Mouse (Mus musculus) left cerebral cortex, adult 18-20 months (tissue): ENCODE data around the gene Zfp683. TPM values are rescaled to one million over a fixed set of nuclear protein-coding genes. Genes with fewer than 3 reads are reported as not detected.
A peak's percentile ranks its signal among the peaks of the same experiment; 100 is the strongest.

Source experiments
- DNase-seq, 2 experiments: peaks; one replicate each; pipeline ENCODE4 v3.0.0; 2021 to 2022; ENCODE audit warnings: low spot score in 2 of 2, mixed read lengths in 1 of 2
- total RNA-seq, 2 experiments: library from RNA; stranded (reverse); gene quantifications; 2 replicates each; pipeline ENCODE4 v1.2.3; 2021

The Zfp683 gene
- total RNA-seq, 2 experiments from 2014 or later = not detected

DNA sequence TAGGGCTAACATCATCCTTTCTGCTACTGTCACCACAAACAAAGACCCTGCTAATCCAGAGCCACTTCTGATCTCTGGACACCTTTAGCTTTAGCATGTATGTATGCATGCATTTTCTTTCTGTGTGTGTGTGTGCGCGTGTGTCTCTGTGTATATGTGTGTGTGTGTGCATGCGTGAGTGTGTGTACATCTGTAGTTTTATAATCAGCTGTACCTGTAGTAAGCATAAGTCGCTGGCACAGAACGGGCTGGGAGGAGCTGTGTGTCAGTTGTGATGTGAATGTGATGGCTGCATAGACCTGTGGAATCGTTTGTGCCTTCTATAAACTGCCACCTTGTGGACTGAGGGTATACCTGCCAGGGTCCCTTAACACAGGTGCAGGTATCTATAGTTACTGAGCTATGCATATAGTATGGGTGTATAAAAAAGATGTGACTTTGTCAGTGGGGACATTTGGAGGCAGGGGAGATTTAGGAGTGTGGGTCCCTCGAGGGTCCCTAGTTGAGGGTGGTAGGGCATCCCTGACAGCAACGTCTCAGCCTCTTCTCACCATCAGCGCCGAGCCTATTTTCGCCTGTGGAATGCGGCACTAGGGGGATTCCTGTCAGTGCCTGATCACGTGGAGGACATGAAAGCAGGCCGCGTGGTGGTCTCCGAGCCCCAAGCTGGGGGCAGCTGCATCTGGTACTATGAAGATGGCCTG is 37.0 kb downstream of the Zfp683 start:
- no peak for DNase-seq

GRCm38 (mm10) chr4:134091225-134091529 is 37.5 kb downstream of the Zfp683 start:
- DNase-seq = no peak

DNA sequence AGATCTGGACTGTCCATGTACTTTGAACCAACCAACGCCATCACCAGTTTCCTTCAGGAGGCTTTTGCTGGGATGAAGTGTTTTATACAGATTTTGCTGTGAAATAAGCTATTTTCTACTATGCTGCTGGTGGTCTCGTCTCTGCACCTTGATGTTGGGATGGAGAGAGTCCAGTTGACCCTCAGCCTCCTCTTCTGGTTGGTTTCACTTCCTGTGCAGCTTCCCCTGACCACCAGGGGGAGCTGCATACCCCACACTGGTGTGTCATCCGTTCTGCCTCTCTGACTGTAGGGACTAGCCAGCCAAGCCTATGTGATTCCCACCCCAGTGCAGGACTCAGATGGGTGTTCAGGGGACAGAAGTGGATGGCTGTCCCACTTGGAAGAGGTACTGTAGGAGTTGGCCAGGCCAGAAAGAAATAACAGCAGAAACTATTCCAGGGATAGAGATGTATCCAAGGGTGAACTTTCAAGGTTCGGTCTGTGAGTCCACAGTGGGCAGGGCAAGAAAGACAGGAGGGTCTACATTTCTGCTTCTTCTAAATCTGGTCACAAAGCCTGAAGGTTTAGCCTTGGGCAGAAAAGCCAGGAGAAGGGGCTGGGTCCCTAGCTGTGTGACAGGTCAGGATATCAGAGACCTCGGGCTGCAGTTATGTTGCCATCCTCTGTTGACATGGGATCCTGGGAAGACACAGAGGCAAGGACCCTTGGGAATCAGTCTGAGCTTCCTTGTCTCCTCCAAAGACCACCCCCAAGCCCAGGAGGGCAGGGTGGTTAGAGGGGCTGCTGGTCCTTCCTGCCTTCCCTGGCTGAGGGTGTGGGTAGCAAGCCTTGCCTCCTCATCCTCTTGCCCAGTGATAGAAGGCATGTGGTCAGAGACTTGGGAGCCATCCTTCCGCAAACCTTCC is 39.0 kb downstream of the Zfp683 start:
- DNase-seq = peak; percentile 42 to 44

DNA sequence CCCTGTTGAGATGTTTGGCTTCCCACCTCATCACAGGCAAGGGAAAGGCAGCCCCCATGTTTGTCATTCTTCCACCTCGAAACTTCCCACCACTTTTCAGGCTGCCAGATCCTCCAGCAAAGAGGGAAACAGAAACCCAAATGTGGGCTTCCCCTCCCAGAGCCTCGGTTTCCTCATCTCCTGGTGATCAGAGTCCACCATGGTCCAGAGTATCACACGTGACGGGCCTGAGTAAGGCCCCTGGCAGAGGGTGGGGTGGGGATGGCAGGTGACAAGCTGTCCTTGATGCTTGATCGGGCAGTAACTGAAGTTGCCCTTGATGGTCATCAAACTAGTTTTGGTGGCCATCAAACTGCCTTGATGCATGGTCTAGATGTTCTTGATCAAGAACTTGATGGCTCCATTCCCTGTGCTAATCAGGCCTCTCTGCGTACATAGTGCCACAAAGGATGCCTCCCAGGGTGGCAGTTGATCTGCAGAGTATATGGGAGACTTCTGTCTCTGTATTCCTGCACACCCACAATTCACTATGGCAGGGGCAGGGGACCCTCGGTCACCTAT is 40.4 kb downstream of the Zfp683 start:
- DNase-seq = no peak

DNA sequence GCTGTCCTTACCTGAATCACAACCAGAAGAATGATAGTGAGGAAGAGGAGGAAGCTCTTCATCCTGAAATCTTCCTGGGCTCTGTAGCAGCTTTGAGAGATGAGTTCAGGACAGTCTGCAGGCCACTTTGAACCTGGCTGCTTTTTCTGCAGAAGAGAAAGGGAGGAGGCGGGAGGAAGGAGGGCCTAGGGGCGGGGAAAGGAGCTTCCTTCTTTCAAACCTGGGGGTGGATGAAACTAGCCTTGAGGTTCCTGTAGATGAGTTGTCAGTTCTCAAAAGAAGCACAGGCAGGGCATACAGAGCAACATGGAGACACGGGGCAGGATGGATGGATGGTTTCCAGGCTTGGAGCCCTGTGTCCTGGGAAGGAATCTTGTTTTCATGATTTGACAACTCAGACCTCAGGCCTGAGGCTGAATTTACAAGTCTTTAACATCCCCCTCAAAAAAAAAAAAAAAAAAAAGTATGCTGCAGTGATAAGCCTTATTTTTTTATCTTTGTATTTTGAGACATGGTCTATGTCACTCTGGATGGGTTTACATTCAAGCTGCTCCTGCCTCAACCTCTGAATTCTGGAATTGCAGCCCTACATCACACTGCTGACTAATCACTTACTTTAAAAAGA is 41.4 kb downstream of the Zfp683 start, which contains the start of gene Cd52:
Cd52 (minus strand) TSS at position 160 of the 625 bp plus-strand sequence.
- no peak for DNase-seq

DNA sequence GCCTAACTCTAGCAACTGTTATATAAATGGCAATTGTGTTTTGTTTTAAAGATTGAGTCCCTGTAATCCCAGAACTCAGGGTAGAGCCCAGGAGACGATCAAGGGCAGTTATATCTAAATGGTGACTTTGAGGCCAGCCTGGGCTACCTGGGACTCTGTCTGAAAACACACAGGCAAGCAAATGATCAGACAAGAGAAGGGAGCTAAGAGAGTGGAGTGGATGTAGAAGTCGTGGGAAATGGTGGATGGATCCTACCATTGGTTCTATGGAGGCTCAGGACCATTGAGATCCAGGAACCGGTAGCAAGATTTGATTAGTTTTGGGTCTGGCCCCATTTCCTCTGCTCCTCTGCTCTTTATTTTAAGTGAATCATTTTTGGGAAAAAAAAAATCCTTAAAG is 42.5 kb downstream of the Zfp683 start:
- no peak for DNase-seq

GRCm38 (mm10) chr4:134097015-134097608 is 43.5 kb downstream of the Zfp683 start:
- DNase-seq = no peak

- no peak for DNase-seq
Measured at GRCm38 (mm10) chr4:134098628-134099027, 45.0 kb downstream of the Zfp683 start.

DNA sequence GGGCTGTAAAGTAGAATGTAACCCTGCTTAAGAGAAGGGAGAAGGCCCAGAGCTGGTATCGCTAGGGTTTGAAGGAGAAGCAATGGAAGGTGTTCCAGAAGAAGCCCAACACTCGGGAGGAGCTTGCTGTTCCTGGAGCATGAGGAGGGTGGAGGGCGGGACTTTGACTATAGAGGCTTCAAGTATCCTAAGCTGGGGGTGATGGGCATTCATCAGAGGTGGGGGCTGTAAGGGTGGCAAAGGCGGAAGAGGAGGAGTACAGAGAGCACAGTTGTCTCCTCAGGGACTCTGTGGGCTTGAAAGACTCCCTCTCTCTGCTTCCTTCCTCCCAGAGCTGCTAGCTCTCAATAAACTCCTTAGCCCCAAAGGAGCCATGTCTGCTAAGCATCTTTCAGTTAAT is 46.6 kb downstream of the Zfp683 start:
- DNase-seq = no peak

GRCm38 (mm10) chr4:134101979-134102741 is 48.5 kb downstream of the Zfp683 start, which contains the start of gene Ubxn11:
Ubxn11 (plus strand) TSS chr4:134102570.
- DNase-seq = peak; percentile 92 to 94

GRCm38 (mm10) chr4:134102742-134103119 is 49.1 kb downstream of the Zfp683 start:
- DNase-seq = no peak

- DNase-seq = no peak
Measured at GRCm38 (mm10) chr4:134106105-134106504, 52.5 kb downstream of the Zfp683 start.

DNA sequence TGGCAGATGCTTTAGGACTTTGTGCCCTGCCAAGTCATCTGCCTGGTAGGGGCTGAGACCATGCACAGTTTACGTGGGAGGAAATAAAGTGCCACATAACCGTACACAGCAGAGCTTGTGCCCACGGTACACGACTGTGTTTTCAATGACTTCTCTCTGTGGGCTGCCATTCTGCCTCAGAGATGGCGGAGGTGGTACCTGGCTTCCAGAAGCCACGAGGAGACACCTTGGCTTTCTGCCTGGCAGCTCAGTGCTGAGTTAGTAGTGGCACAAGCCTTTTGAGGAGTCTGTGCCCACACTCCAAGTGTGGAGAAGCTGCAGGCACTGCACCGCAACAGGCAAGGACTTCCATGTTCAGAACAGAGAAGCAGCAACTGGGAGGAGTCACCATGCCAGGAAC is 54.1 kb downstream of the Zfp683 start:
- peak; percentile 76 to 85 for DNase-seq

DNA sequence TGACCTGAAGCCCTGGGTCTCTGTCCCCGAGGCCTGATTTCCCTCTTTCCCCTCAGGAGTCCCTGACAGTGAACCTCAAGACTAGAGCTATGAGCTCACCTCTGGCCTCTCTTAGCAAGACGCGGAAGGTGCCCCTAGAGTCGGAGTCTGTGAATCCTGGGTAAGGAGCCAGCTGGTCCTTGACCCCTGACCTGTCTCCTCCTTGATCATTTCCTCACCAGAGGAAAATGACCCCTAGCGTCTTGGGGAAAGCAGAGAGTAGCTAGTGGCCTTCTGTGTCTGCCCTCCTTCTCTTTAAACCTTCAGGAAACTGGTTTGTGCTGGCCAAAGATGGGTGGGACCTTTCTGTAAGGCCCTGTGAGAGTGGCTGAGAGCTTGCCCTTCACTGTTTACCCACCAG is 54.6 kb downstream of the Zfp683 start:
- DNase-seq = no peak

Other genes starting within 250 kb of the Zfp683 start
- gene Rps6ka1, start 166.0 kb upstream of the Zfp683 start, total RNA-seq = 10 to 100 TPM; 12.0 to 12.6 TPM
- 100 to 1,000 TPM; 100 to 103 TPM for gene Hmgn2, start 85.2 kb upstream of the Zfp683 start, total RNA-seq
- gene Dhdds, start 52.9 kb upstream of the Zfp683 start, total RNA-seq = 10 to 100 TPM; 64.6 to 68.5 TPM
- not detected for gene Lin28a, start 35.0 kb upstream of the Zfp683 start, total RNA-seq
- gene Crybg2, start 7.0 kb downstream of the Zfp683 start, total RNA-seq = 1 to 10 TPM; 4.4 to 5.7 TPM
- 1 to 10 TPM; 2.7 to 4.1 TPM for gene Cd52, start 41.2 kb downstream of the Zfp683 start, total RNA-seq
- 10 to 100 TPM; 31.7 to 38.4 TPM for gene Ubxn11, start 48.7 kb downstream of the Zfp683 start, total RNA-seq
- 100 to 1,000 TPM; 200 to 222 TPM for gene Sh3bgrl3, start 75.0 kb downstream of the Zfp683 start, total RNA-seq
- gene Cep85, start 133.3 kb downstream of the Zfp683 start, total RNA-seq = 10 to 100 TPM; 17.1 to 17.6 TPM
- gene Gm7534, start 149.2 kb downstream of the Zfp683 start, total RNA-seq = not detected
- gene Catsper4, start 173.5 kb downstream of the Zfp683 start, total RNA-seq = not detected
- gene Cnksr1, start 184.6 kb downstream of the Zfp683 start, total RNA-seq = under 1 TPM; 0.54 to 0.81 TPM
- not detected for gene E130218I03Rik, start 189.8 kb downstream of the Zfp683 start, total RNA-seq
- gene Zfp593, start 191.8 kb downstream of the Zfp683 start, total RNA-seq = 10 to 100 TPM; 11.6 to 12.2 TPM
- gene Gm30191, start 193.1 kb downstream of the Zfp683 start, total RNA-seq = not detected
- gene Grrp1, start 200.3 kb downstream of the Zfp683 start, total RNA-seq = 1 to 10 TPM; 2.2 to 3.8 TPM
- gene Pdik1l, start 234.1 kb downstream of the Zfp683 start, total RNA-seq = 10 to 100 TPM; 18.7 to 24.4 TPM